Mouse (Mus musculus) left cerebral cortex, postnatal 36 days (tissue): ENCODE results near the gene Alg6. TPM values are rescaled to one million over a fixed set of nuclear protein-coding genes. Genes with fewer than 3 reads are reported as not detected.

Source experiments
- total RNA-seq, 2 experiments: library from RNA; stranded (reverse); gene quantifications; 2 replicates each; pipeline ENCODE4 v1.2.3; 2021

The Alg6 gene
- total RNA-seq, 2 experiments from 2014 or later = 13.5 to 14.9 TPM

Other genes starting within 250 kb of the Alg6 start
- gene Foxd3, start 59.4 kb upstream of the Alg6 start, total RNA-seq = not detected
- gene Efcab7, start 113.5 kb downstream of the Alg6 start, total RNA-seq = 1 to 10 TPM; 6.5 to 7.3 TPM
- 10 to 100 TPM; 52.5 to 53.8 TPM for gene Pgm1, start 213.8 kb downstream of the Alg6 start, total RNA-seq
- gene Itgb3bp, start 214.1 kb downstream of the Alg6 start, total RNA-seq = 1 to 10 TPM; 4.7 to 5.9 TPM